Mouse (Mus musculus) limb, embryonic 14.5 days (tissue): Measurements from ENCODE around the gene Moxd1. TPM values are rescaled to one million over a fixed set of nuclear protein-coding genes. Genes with fewer than 3 reads are reported as not detected.

Experiments
- ATAC-seq: fragments of 200-750 bp; cut with Nextera tagmentation; 2 replicates; pipeline ENCODE4 v1.8.0; 2017; ENCODE audit warnings: low read depth, moderate number of reproducible peaks, moderate TSS enrichment; ENCODE audit not compliant: low FRiP score
- DNase-seq: peaks from one replicate; pipeline ENCODE4 v3.0.0-alpha.2; 2015; ENCODE audit warnings: low spot score
- H3K27ac ChIP-seq: fragments of 300-500 bp; sonication (generic); replicated peaks from 2 replicates; pipeline ENCODE4 v1.5.1; 2014; ENCODE audit warnings: low read depth, mild to moderate bottlenecking, low read length, moderate library complexity, mixed read lengths
- H3K27me3 ChIP-seq: fragments of 300-500 bp; sonication (generic); 2 replicates; pipeline ENCODE4 v1.6.1; 2014; ENCODE audit warnings: low read length, mixed read lengths; ENCODE audit not compliant: control insufficient read depth, insufficient read depth
- H3K36me3 ChIP-seq: fragments of 300-500 bp; sonication (generic); 2 replicates; pipeline ENCODE4 v1.6.1; 2014; ENCODE audit warnings: mild to moderate bottlenecking, low read length, moderate library complexity, mixed read lengths; ENCODE audit not compliant: control insufficient read depth, insufficient read depth
- H3K4me1 ChIP-seq: fragments of 300-500 bp; sonication (generic); 2 replicates; pipeline ENCODE4 v1.6.1; 2014; ENCODE audit warnings: antibody characterized with exemption, low read length, mixed read lengths; ENCODE audit not compliant: control insufficient read depth, insufficient read depth
- H3K4me2 ChIP-seq: fragments of 300-500 bp; sonication (generic); replicated peaks from 2 replicates; pipeline ENCODE4 v1.6.1; 2014; ENCODE audit warnings: low read depth, mild to moderate bottlenecking, low read length, moderate library complexity; ENCODE audit not compliant: severe bottlenecking
- H3K4me3 ChIP-seq: fragments of 300-500 bp; sonication (generic); replicated peaks from 2 replicates; pipeline ENCODE4 v1.5.1; 2014; ENCODE audit warnings: low read length
- H3K9ac ChIP-seq: fragments of 300-500 bp; sonication (generic); 2 replicates; pipeline ENCODE4 v1.6.1; 2014; ENCODE audit warnings: mild to moderate bottlenecking, low read depth, low read length, moderate library complexity; ENCODE audit not compliant: severe bottlenecking
- H3K9me3 ChIP-seq: fragments of 300-500 bp; sonication (generic); 2 replicates; pipeline ENCODE4 v1.6.1; 2016; ENCODE audit warnings: low read length; ENCODE audit not compliant: control insufficient read depth
- POLR2A ChIP-seq: fragments of 200-500 bp; IDR thresholded peaks from 2 replicates; pipeline ENCODE4 v1.8.0; 2012; ENCODE audit warnings: inconsistent platforms, mild to moderate bottlenecking, moderate library complexity, borderline replicate concordance; ENCODE audit not compliant: insufficient read depth, insufficient read length; ENCODE audit errors: extremely low read depth
- WGBS: fragments of 180-500 bp; shearing (Covaris S2); extraction: QIAGEN DNeasy Blood & Tissue Kit; methylation state at CpG from one replicate; pipeline ENCODE4 v1.1.7; 2014; 5-methylcytosine and 5-hydroxymethylcytosine counted together
- polyA plus RNA-seq, 2 experiments: library from polyadenylated mRNA; depleted of rRNA in 1 of 2; stranded (reverse) in 1 of 2; unstranded in 1 of 2; fragments of >200 nt; fragmentation: Nextera tagmentation in 1 of 2; extraction: Ambion mirVana in 1 of 2; gene quantifications; 2 replicates each; pipeline versions ENCODE4 v1.2.1 to v1.2.3; 2012 to 2014

Moxd1 gene
- polyA plus RNA-seq, 2 experiments = 24.2 to 34.5 TPM

- Histone ChIP-seq H3K4me2 (0 out of 2 replicates have a peak overlapping the region, but pooled peaks have one; percentile 15), H3K9ac (no peak overlapping the region), H3K36me3 (no peaks in the 10 kb centered on the region), H3K27ac (peak overlapping the region; percentile 67), H3K4me3 (no peak overlapping the region), H3K4me1 (peaks cover 24% of the 10 kb centered on the region), H3K9me3 (no peaks in the 10 kb centered on the region), H3K27me3 (no peaks in the 10 kb centered on the region)
- peak; percentile 73 for DNase-seq
- peak; percentile 68 for ATAC-seq
- no peak for TF ChIP-seq POLR2A
- 17% methylated on average over 1 of the region's 1 CpGs for WGBS
Observed at GRCm38 (mm10) chr10:24340551-24341213, 117.4 kb downstream of the Moxd1 start.

- peak overlapping the region; percentile 52 for H3K27ac ChIP-seq
Observed at GRCm38 (mm10) chr10:24341214-24341589, 117.9 kb downstream of the Moxd1 start.

GRCm38 (mm10) chr10:24343068-24343467, 119.8 kb downstream of the Moxd1 start:
- Histone ChIP-seq H3K4me2 (no peak overlapping the region), H3K36me3 (no peaks in the 10 kb centered on the region), H3K4me1 (peaks cover 24% of the 10 kb centered on the region), H3K27ac (no peak overlapping the region), H3K27me3 (no peaks in the 10 kb centered on the region), H3K9me3 (no peaks in the 10 kb centered on the region), H3K4me3 (no peak overlapping the region), H3K9ac (no peak overlapping the region)
- DNase-seq = no peak
- no peak for TF ChIP-seq POLR2A
- ATAC-seq = no peak
- 79% methylated on average over 4 of the region's 4 CpGs for WGBS

More at GRCm38 (mm10) chr10:24341214-24341589, 117.9 kb downstream of the Moxd1 start:
- Histone ChIP-seq H3K4me1 (peaks cover 24% of the 10 kb centered on the region), H3K4me2 (no peak overlapping the region), H3K36me3 (no peaks in the 10 kb centered on the region), H3K4me3 (no peak overlapping the region), H3K9me3 (no peaks in the 10 kb centered on the region), H3K9ac (no peak overlapping the region), H3K27me3 (no peaks in the 10 kb centered on the region)
- 56% methylated on average over 6 of the region's 6 CpGs for WGBS
- TF ChIP-seq POLR2A = no peak
- DNase-seq (no peak), ATAC-seq (0 out of 2 replicates have a peak, but pooled peaks have one; percentile 13)

Other genes starting within 250 kb of the Moxd1 start
- not detected in 2 replicates for gene Taar6, start 237.9 kb upstream of the Moxd1 start, polyA plus RNA-seq (2012; rRNA removed)
- gene Taar6, start 237.9 kb upstream of the Moxd1 start, polyA plus RNA-seq (2014; fragmentation: Nextera tagmentation; extraction: Ambion mirVana) = not detected in 2 replicates
- gene Taar7a, start 230.0 kb upstream of the Moxd1 start, polyA plus RNA-seq (2012; rRNA removed) = not detected in 2 replicates
- not detected in 2 replicates for gene Taar7a, start 230.0 kb upstream of the Moxd1 start, polyA plus RNA-seq (2014; fragmentation: Nextera tagmentation; extraction: Ambion mirVana)
- not detected in 2 replicates for gene Taar7b, start 223.6 kb upstream of the Moxd1 start, polyA plus RNA-seq (2012; rRNA removed)
- gene Taar7b, start 223.6 kb upstream of the Moxd1 start, polyA plus RNA-seq (2014; fragmentation: Nextera tagmentation; extraction: Ambion mirVana) = not detected in 2 replicates
- gene Taar7d, start 196.3 kb upstream of the Moxd1 start, polyA plus RNA-seq (2012; rRNA removed) = not detected in 2 replicates
- gene Taar7d, start 196.3 kb upstream of the Moxd1 start, polyA plus RNA-seq (2014; fragmentation: Nextera tagmentation; extraction: Ambion mirVana) = not detected in 2 replicates
- gene Taar7e, start 185.9 kb upstream of the Moxd1 start, polyA plus RNA-seq (2012; rRNA removed) = not detected in 2 replicates
- not detected in 2 replicates for gene Taar7e, start 185.9 kb upstream of the Moxd1 start, polyA plus RNA-seq (2014; fragmentation: Nextera tagmentation; extraction: Ambion mirVana)
- gene Taar7f, start 174.0 kb upstream of the Moxd1 start, polyA plus RNA-seq (2012; rRNA removed) = not detected in 2 replicates
- not detected in 2 replicates for gene Taar7f, start 174.0 kb upstream of the Moxd1 start, polyA plus RNA-seq (2014; fragmentation: Nextera tagmentation; extraction: Ambion mirVana)
- not detected in 2 replicates for gene Taar8a, start 147.0 kb upstream of the Moxd1 start, polyA plus RNA-seq (2012; rRNA removed)
- gene Taar8a, start 147.0 kb upstream of the Moxd1 start, polyA plus RNA-seq (2014; fragmentation: Nextera tagmentation; extraction: Ambion mirVana) = not detected in 2 replicates
- not detected in 2 replicates for gene Taar8b, start 131.2 kb upstream of the Moxd1 start, polyA plus RNA-seq (2012; rRNA removed)
- gene Taar8b, start 131.2 kb upstream of the Moxd1 start, polyA plus RNA-seq (2014; fragmentation: Nextera tagmentation; extraction: Ambion mirVana) = not detected in 2 replicates
- not detected in 2 replicates for gene Taar8c, start 121.6 kb upstream of the Moxd1 start, polyA plus RNA-seq (2012; rRNA removed)
- gene Taar8c, start 121.6 kb upstream of the Moxd1 start, polyA plus RNA-seq (2014; fragmentation: Nextera tagmentation; extraction: Ambion mirVana) = not detected in 2 replicates
- gene Taar9, start 114.0 kb upstream of the Moxd1 start, polyA plus RNA-seq (2012; rRNA removed) = not detected in 2 replicates
- gene Taar9, start 114.0 kb upstream of the Moxd1 start, polyA plus RNA-seq (2014; fragmentation: Nextera tagmentation; extraction: Ambion mirVana) = not detected in 2 replicates
- gene Stx7, start 74.2 kb upstream of the Moxd1 start, polyA plus RNA-seq (2012; rRNA removed) = 60.1 and 61.1 TPM in 2 replicates
- gene Stx7, start 74.2 kb upstream of the Moxd1 start, polyA plus RNA-seq (2014; fragmentation: Nextera tagmentation; extraction: Ambion mirVana) = 68.0 and 69.3 TPM in 2 replicates